Mouse (Mus musculus): ENCODE results near the gene Vezf1.

Gene Vezf1

DNA sequence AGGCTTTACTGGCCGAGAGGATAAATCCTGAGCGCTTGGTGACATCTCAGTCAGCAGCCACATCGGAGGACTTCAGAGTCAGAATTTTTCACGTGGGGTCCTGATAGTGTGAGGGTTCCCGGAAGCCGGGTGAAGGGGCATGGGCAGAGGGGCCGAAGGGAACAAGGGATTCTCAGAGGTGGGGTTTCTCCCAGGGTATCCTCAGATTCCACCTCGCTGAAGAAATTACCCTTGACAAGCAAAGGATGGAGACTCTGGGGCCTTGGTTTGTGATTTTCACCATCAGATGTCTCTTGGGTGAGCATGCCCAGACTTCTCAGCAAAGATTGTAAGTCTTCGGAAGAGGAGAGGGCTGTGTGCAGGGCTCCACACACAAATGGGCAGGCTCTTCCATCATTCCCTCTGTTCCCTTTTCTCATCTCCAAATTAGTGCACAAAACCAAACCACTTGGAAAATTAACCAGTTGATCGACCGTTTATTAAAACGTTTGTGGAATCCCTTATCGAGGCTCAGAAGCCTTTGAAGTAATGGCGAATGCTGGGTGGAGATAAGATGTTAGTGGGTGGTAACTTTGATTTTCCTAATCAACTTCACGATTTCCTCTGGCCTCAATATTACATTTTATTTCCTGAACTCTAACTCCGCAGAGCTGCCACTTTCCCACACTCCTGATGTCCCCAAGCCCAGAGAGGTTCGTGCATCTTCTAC, 30.1 kb downstream of the Vezf1 start, which contains the start of gene Cuedc1:
TSS of gene Cuedc1 (plus strand) at position 38 of the 709 bp plus-strand sequence.
- DNase-seq (ENCODE audit: extremely low spot score, low read depth, low spot score) = no peak

- no peak for DNase-seq (ENCODE audit: extremely low spot score, low read depth, low spot score)
These were observed 30.9 kb downstream of the Vezf1 start for GRCm38 (mm10) chr11:88098787-88099598.

- no peak for DNase-seq (ENCODE audit: extremely low spot score, low read depth, low spot score)
These were observed 31.5 kb downstream of the Vezf1 start for GRCm38 (mm10) chr11:88099599-88100023.

DNA sequence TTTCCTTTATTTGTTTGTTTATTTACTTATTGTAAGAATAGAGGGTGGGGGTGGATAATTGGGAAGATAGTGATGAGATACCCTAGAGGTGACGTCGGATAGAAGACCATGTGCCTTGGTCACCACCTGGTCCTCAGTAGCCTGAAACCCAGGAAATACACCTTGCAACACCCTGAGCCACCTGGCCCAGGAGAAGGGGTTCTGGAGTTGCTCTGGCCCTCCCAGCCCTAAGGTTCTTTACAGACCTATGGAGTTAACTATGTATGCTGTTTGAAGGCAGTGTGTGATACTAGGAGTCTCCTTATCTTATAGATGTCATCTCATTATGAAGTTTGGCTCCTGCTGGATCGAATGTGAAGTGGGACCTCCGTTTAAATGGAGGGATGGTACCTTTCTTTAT, 32.1 kb downstream of the Vezf1 start:
- no peak for DNase-seq (ENCODE audit: extremely low spot score, low read depth, low spot score)

DNA sequence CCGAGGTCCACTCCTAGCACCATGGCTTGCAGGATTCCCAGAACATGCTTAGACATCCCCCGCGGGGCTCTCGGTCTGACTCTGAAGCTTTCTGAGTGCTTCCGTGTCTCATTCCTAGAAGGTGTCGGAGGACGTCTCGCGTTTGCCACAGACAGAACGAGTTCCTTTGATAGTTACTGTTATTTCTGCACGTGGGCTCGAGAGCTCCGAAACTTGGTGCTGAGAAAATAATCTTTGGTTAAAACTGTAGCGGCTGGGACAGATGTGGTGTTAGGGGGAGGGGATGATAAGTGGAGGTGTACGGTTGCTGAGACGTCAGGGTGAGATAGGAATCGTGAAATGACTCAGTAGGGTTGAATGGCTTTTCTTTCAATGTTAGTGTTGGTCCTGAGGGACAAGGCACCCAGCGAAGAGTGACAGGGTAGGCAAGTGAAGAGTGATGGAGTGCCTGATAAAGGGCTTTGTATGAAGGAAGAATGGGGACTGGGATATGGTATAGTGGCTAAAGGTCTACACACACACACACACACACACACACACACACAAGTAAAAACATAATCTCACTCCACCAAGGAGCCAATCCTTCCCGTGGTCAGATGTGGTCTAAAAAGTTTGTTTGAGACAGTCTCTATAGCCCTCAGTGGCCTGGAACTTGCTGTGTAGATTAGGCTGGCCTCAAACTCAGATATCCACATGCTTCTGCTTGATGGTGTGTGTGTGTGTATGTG, 35.3 kb downstream of the Vezf1 start:
- no peak for DNase-seq (ENCODE audit: extremely low spot score, low read depth, low spot score)

- DNase-seq (ENCODE audit: extremely low spot score, low read depth, low spot score) = no peak
These were observed 37.6 kb downstream of the Vezf1 start for GRCm38 (mm10) chr11:88105494-88106291.

DNA sequence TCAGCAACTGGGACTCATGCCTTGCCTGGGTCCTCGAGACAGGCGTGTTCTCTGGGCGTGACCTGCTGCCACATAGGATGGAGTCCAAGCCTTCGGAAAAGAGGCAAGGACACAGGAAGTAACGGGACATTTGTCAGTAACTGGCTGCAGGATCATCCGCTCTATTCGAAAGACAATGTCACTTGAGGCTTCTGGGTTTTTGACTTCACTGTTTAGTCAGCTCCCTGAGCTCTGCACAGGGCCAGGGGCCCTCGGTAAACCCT, 38.1 kb downstream of the Vezf1 start:
- no peak for DNase-seq (ENCODE audit: extremely low spot score, low read depth, low spot score)

DNA sequence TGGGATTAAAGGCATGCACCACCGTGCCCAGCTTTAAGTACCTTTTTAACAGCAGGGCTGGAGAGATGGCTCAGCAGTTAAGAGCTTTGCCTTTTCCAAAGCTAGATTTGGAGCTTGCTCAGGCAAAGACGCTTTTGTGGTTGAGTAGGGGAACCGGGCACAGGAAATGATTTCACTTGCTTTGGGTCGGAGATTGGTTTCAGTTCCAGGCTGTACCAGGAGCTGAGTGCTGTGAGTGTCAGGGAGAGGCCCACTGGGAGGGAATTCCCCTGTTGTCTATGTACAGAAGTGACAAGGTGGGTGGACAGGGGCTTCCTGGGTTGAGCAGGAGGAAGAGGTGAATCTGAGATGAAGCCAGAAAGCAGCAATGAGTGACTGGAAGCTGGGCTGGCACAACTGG, 39.3 kb downstream of the Vezf1 start:
- DNase-seq (ENCODE audit: extremely low spot score, low read depth, low spot score) = no peak

- DNase-seq (ENCODE audit: extremely low spot score, low read depth, low spot score) = no peak
These were observed 42.0 kb downstream of the Vezf1 start for GRCm38 (mm10) chr11:88110031-88110594.

DNA sequence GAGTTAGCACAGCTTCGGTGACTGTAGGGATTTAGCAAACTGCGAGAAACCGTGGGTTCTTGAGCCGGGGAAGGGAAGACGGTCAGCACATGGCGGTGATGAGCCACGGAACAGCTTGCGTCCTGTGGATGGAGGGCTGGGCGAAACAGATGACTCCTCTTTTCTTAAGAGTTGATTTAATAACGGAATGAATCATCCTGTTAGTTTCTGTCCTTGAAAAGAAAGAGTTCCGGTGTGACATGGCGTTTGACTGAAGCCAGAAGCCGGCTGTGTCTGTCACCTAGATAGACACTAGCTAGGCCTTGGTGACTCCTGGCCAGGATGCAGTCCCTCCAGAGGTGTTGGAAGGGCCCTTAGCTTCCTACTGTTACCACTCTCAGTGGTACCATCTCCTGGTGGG, 44.0 kb downstream of the Vezf1 start:
- DNase-seq (ENCODE audit: extremely low spot score, low read depth, low spot score) = no peak

GRCm38 (mm10) chr11:88112677-88113333, 44.7 kb downstream of the Vezf1 start:
- DNase-seq (ENCODE audit: extremely low spot score, low read depth, low spot score) = no peak

- DNase-seq (ENCODE audit: extremely low spot score, low read depth, low spot score) = no peak
These were observed 45.6 kb downstream of the Vezf1 start for GRCm38 (mm10) chr11:88113543-88114271.

GRCm38 (mm10) chr11:88114871-88115301, 46.8 kb downstream of the Vezf1 start:
- DNase-seq (ENCODE audit: extremely low spot score, low read depth, low spot score) = no peak

DNA sequence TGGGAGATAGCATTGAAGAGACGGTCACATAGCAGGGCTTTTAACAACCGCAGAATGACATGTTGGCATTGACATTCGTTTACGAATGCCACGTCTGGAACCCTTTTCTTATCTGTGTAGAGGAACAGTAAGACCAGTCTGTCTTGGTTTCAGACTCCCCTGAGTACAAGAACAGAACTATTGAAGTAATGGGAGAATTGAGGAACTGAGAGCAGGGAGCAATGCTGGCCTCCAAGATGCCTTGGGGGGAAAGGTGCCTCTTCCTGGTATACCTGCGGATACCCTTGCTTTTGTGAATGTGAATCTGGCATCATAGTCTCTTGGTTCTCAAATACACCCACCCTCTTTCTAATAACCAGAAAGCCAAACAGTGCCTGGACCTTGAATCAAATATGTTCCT, 48.5 kb downstream of the Vezf1 start:
- DNase-seq (ENCODE audit: extremely low spot score, low read depth, low spot score) = no peak

GRCm38 (mm10) chr11:88117356-88118090, 49.4 kb downstream of the Vezf1 start:
- no peak for DNase-seq (ENCODE audit: extremely low spot score, low read depth, low spot score)

DNA sequence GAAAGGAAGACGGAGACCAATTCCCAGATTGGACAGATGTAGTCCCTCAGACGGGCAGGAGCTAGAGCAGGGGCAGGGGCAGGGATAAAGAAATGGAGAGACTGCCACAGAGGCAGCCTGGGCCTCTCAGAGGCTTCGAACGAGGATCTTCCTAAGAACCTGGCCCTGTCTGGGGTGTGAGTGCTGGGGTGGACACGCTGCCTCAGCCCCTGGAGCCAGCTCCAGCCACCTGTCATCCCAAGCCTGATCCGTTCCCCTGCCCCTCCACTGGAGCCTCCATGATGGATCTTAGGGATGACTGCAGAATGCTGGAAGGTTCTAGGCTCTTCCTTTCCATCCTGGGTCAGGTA, 50.0 kb downstream of the Vezf1 start:
- no peak for DNase-seq (ENCODE audit: extremely low spot score, low read depth, low spot score)

- no peak for DNase-seq (ENCODE audit: extremely low spot score, low read depth, low spot score)
These were observed 51.0 kb downstream of the Vezf1 start for GRCm38 (mm10) chr11:88118817-88119642.

- no peak for DNase-seq (ENCODE audit: extremely low spot score, low read depth, low spot score)
These were observed 54.5 kb downstream of the Vezf1 start for GRCm38 (mm10) chr11:88122545-88122944.
